Mouse (Mus musculus): ENCODE results near the gene Olfr13.
"Not testable (repeated sequence)": the region's sequence is repeated elsewhere in the genome, so short reads cannot be mapped to it uniquely, and the experiment has no call there.

Gene Olfr13

GRCm38 (mm10) chr6:43171840-43172239 lies at the start of gene Olfr13:
TSS of gene Olfr13 (plus strand) at chr6:43172140.
- DNase-seq (ENCODE audit: low read depth), result no peak

- DNase-seq (ENCODE audit: low read depth), result not testable (repeated sequence)
Measured at GRCm38 (mm10) chr6:43146267-43146666, 25.7 kb upstream of the Olfr13 start, which contains the start of gene Olfr237-ps1. TSS of gene Olfr237-ps1 (plus strand) at chr6:43146567.

- DNase-seq (ENCODE audit: low read depth), result no peak
Measured at GRCm38 (mm10) chr6:43159502-43159901, 12.4 kb upstream of the Olfr13 start.

GRCm38 (mm10) chr6:43162982-43163381 lies 9.0 kb upstream of the Olfr13 start, which contains the start of gene Olfr437:
TSS of gene Olfr437 (plus strand) at chr6:43163282.
- no peak for DNase-seq (ENCODE audit: low read depth)

GRCm38 (mm10) chr6:43167246-43167645 lies 4.7 kb upstream of the Olfr13 start:
- no peak for DNase-seq (ENCODE audit: low read depth)

- no peak for DNase-seq (ENCODE audit: low read depth)
Measured at GRCm38 (mm10) chr6:43178129-43178528, 6.2 kb downstream of the Olfr13 start.

GRCm38 (mm10) chr6:43178584-43179501 lies 6.9 kb downstream of the Olfr13 start:
- DNase-seq (ENCODE audit: low read depth), result no peak

GRCm38 (mm10) chr6:43190986-43191385 lies 19.0 kb downstream of the Olfr13 start:
- DNase-seq (ENCODE audit: low read depth), result no peak

- no peak for DNase-seq (ENCODE audit: low read depth)
Measured at GRCm38 (mm10) chr6:43196781-43197180, 24.8 kb downstream of the Olfr13 start, which contains the start of gene Olfr435. TSS of gene Olfr435 (plus strand) at chr6:43197146.

- no peak for DNase-seq (ENCODE audit: low read depth)
Measured at GRCm38 (mm10) chr6:43198094-43198493, 26.2 kb downstream of the Olfr13 start.

GRCm38 (mm10) chr6:43202786-43203185 lies 30.8 kb downstream of the Olfr13 start:
- DNase-seq (ENCODE audit: low read depth), result no peak

GRCm38 (mm10) chr6:43205355-43205754 lies 33.4 kb downstream of the Olfr13 start:
- DNase-seq (ENCODE audit: low read depth), result no peak

- DNase-seq (ENCODE audit: low read depth), result not testable (repeated sequence)
Measured at GRCm38 (mm10) chr6:43212873-43213272, 40.9 kb downstream of the Olfr13 start, which contains the start of gene Olfr434. TSS of gene Olfr434 (plus strand) at chr6:43213021.

All from naive thymus-derived CD4-positive, alpha-beta T cell, adult 2 months (primary cell).